Mouse (Mus musculus): ENCODE measurements at regions not wholly inside any gene's neighbourhood (a gene's known extent, or its start where the extent isn't known, plus 50 kb on each side); places are given as distances from the start of the nearest gene placed in this dataset.

- no peak for DNase-seq
These were observed 383.6 kb downstream of the Casp12 start for GRCm38 (mm10) chr9:5728843-5729242.

- no peak for DNase-seq
These were observed 407.6 kb downstream of the Casp12 start for GRCm38 (mm10) chr9:5752686-5753301.

- no peak for DNase-seq
These were observed 408.6 kb downstream of the Casp12 start for GRCm38 (mm10) chr9:5753785-5754184.

- no peak for DNase-seq
These were observed 407.2 kb upstream of the Pdgfd start for GRCm38 (mm10) chr9:5761215-5761614.

GRCm38 (mm10) chr9:5769927-5770326 lies 398.5 kb upstream of the Pdgfd start:
- no peak for DNase-seq

- no peak for DNase-seq
These were observed 397.2 kb upstream of the Pdgfd start for GRCm38 (mm10) chr9:5771158-5771557.

Measured in cerebellum, adult 8-10 months (tissue).